Mouse (Mus musculus): Measurements from ENCODE around the gene Capn2. TPM values are rescaled to one million over a fixed set of nuclear protein-coding genes. Genes with fewer than 3 reads are reported as not detected.

Gene Capn2
- polyA plus RNA-seq, 1 experiment from 2014 or later = 89.2 TPM

GRCm38 (mm10) chr1:182558271-182558670, 40.9 kb upstream of the Capn2 start:
- 79% methylated on average over 4 of the region's 4 CpGs for WGBS
- Histone ChIP-seq H3K4me2 (replicated peaks; ENCODE audit: low read depth, low read length) (no peak overlapping the region), H3K36me3 (ENCODE audit: control insufficient read depth, insufficient read depth, low read length) (no peaks in the 10 kb centered on the region), H3K4me3 (ENCODE audit: low read depth, low read length) (no peak overlapping the region), H3K27ac (ENCODE audit: low read length) (no peak overlapping the region), H3K4me1 (ENCODE audit: control insufficient read depth, insufficient read depth, low read length) (peaks cover 5% of the 10 kb centered on the region; the same call in 1 of the 2 replicates), H3K9ac (replicated peaks; ENCODE audit: low read depth, low read length) (no peak overlapping the region), H3K9me3 (ENCODE audit: control insufficient read depth, low read depth, low read length) (no peaks in the 10 kb centered on the region), H3K27me3 (ENCODE audit: control insufficient read depth, insufficient read depth, low read length) (no peaks in the 10 kb centered on the region)
- no peak for ATAC-seq (ENCODE audit: insufficient number of reproducible peaks, insufficient read depth, low FRiP score, low read depth)

GRCm38 (mm10) chr1:182553649-182554375, 36.4 kb upstream of the Capn2 start:
- H3K4me3 ChIP-seq (ENCODE audit: low read depth, low read length) = no peak overlapping the region
- no peak overlapping the region for H3K9ac ChIP-seq (replicated peaks; ENCODE audit: low read depth, low read length)
- H3K9me3 ChIP-seq (ENCODE audit: control insufficient read depth, low read depth, low read length) = no peaks in the 10 kb centered on the region
- H3K27ac ChIP-seq (ENCODE audit: low read length) = no peak overlapping the region
- ATAC-seq (ENCODE audit: insufficient number of reproducible peaks, insufficient read depth, low FRiP score, low read depth) = no peak
- H3K4me1 ChIP-seq (ENCODE audit: control insufficient read depth, insufficient read depth, low read length) = no peaks in the 10 kb centered on the region
- H3K27me3 ChIP-seq (ENCODE audit: control insufficient read depth, insufficient read depth, low read length) = no peaks in the 10 kb centered on the region
- no peak overlapping the region for H3K4me2 ChIP-seq (replicated peaks; ENCODE audit: low read depth, low read length)
- 60% methylated on average over 12 of the region's 12 CpGs for WGBS
- H3K36me3 ChIP-seq (ENCODE audit: control insufficient read depth, insufficient read depth, low read length) = no peaks in the 10 kb centered on the region

GRCm38 (mm10) chr1:182550761-182551160, 33.4 kb upstream of the Capn2 start:
- Histone ChIP-seq H3K36me3 (ENCODE audit: control insufficient read depth, insufficient read depth, low read length) (no peaks in the 10 kb centered on the region), H3K27ac (ENCODE audit: low read length) (no peak overlapping the region), H3K4me2 (replicated peaks; ENCODE audit: low read depth, low read length) (no peak overlapping the region), H3K9ac (replicated peaks; ENCODE audit: low read depth, low read length) (no peak overlapping the region), H3K27me3 (ENCODE audit: control insufficient read depth, insufficient read depth, low read length) (no peaks in the 10 kb centered on the region), H3K9me3 (ENCODE audit: control insufficient read depth, low read depth, low read length) (no peaks in the 10 kb centered on the region; the same call in 1 of the 2 replicates), H3K4me1 (ENCODE audit: control insufficient read depth, insufficient read depth, low read length) (no peaks in the 10 kb centered on the region), H3K4me3 (ENCODE audit: low read depth, low read length) (no peak overlapping the region)
- ATAC-seq (ENCODE audit: insufficient number of reproducible peaks, insufficient read depth, low FRiP score, low read depth) = no peak
- WGBS = 64% methylated on average over 8 of the region's 8 CpGs

GRCm38 (mm10) chr1:182543906-182544305, 26.5 kb upstream of the Capn2 start:
- no peak overlapping the region for H3K4me3 ChIP-seq (ENCODE audit: low read depth, low read length)
- no peak for ATAC-seq (ENCODE audit: insufficient number of reproducible peaks, insufficient read depth, low FRiP score, low read depth)
- 70% methylated on average over 1 of the region's 1 CpGs for WGBS

GRCm38 (mm10) chr1:182543136-182543535, 25.7 kb upstream of the Capn2 start:
- Histone ChIP-seq H3K4me2 (replicated peaks; ENCODE audit: low read depth, low read length) (no peak overlapping the region), H3K4me3 (ENCODE audit: low read depth, low read length) (no peak overlapping the region)
- 69% methylated on average over 8 of the region's 8 CpGs for WGBS

More at GRCm38 (mm10) chr1:182543906-182544305, 26.5 kb upstream of the Capn2 start:
- Histone ChIP-seq H3K36me3 (ENCODE audit: control insufficient read depth, insufficient read depth, low read length) (no peaks in the 10 kb centered on the region), H3K9me3 (ENCODE audit: control insufficient read depth, low read depth, low read length) (no peaks in the 10 kb centered on the region; the same call in 1 of the 2 replicates), H3K27me3 (ENCODE audit: control insufficient read depth, insufficient read depth, low read length) (no peaks in the 10 kb centered on the region), H3K27ac (ENCODE audit: low read length) (no peak overlapping the region), H3K4me1 (ENCODE audit: control insufficient read depth, insufficient read depth, low read length) (no peaks in the 10 kb centered on the region), H3K4me2 (replicated peaks; ENCODE audit: low read depth, low read length) (no peak overlapping the region), H3K9ac (replicated peaks; ENCODE audit: low read depth, low read length) (no peak overlapping the region)

GRCm38 (mm10) chr1:182542110-182542509, 24.7 kb upstream of the Capn2 start:
- no peak overlapping the region for H3K4me2 ChIP-seq (replicated peaks; ENCODE audit: low read depth, low read length)
- H3K27me3 ChIP-seq (ENCODE audit: control insufficient read depth, insufficient read depth, low read length) = no peaks in the 10 kb centered on the region
- no peak overlapping the region for H3K27ac ChIP-seq (ENCODE audit: low read length)
- H3K4me3 ChIP-seq (ENCODE audit: low read depth, low read length) = no peak overlapping the region
- no peak for ATAC-seq (ENCODE audit: insufficient number of reproducible peaks, insufficient read depth, low FRiP score, low read depth)
- 59% methylated on average over 5 of the region's 5 CpGs for WGBS
- no peaks in the 10 kb centered on the region for H3K36me3 ChIP-seq (ENCODE audit: control insufficient read depth, insufficient read depth, low read length)
- no peak overlapping the region for H3K9ac ChIP-seq (replicated peaks; ENCODE audit: low read depth, low read length)
- no peaks in the 10 kb centered on the region for H3K4me1 ChIP-seq (ENCODE audit: control insufficient read depth, insufficient read depth, low read length)
- no peaks in the 10 kb centered on the region; the same call in 1 of the 2 replicates for H3K9me3 ChIP-seq (ENCODE audit: control insufficient read depth, low read depth, low read length)

More at GRCm38 (mm10) chr1:182543136-182543535, 25.7 kb upstream of the Capn2 start:
- H3K36me3 ChIP-seq (ENCODE audit: control insufficient read depth, insufficient read depth, low read length) = no peaks in the 10 kb centered on the region
- H3K27ac ChIP-seq (ENCODE audit: low read length) = no peak overlapping the region
- no peak overlapping the region for H3K9ac ChIP-seq (replicated peaks; ENCODE audit: low read depth, low read length)
- no peak for ATAC-seq (ENCODE audit: insufficient number of reproducible peaks, insufficient read depth, low FRiP score, low read depth)
- no peaks in the 10 kb centered on the region; the same call in 1 of the 2 replicates for H3K9me3 ChIP-seq (ENCODE audit: control insufficient read depth, low read depth, low read length)
- H3K27me3 ChIP-seq (ENCODE audit: control insufficient read depth, insufficient read depth, low read length) = no peaks in the 10 kb centered on the region
- no peaks in the 10 kb centered on the region for H3K4me1 ChIP-seq (ENCODE audit: control insufficient read depth, insufficient read depth, low read length)

- 17% methylated on average over 9 of the region's 9 CpGs for WGBS
- peak; percentile 74; the same call in 1 of the 2 replicates for ATAC-seq (ENCODE audit: insufficient number of reproducible peaks, insufficient read depth, low FRiP score, low read depth)
- H3K27ac ChIP-seq (ENCODE audit: low read length) = no peak overlapping the region
Measured at GRCm38 (mm10) chr1:182539023-182539940, 21.9 kb upstream of the Capn2 start.

GRCm38 (mm10) chr1:182535080-182535481, 17.7 kb upstream of the Capn2 start:
- Histone ChIP-seq H3K27ac (ENCODE audit: low read length) (no peak overlapping the region), H3K4me2 (replicated peaks; ENCODE audit: low read depth, low read length) (no peak overlapping the region), H3K9ac (replicated peaks; ENCODE audit: low read depth, low read length) (no peak overlapping the region), H3K36me3 (ENCODE audit: control insufficient read depth, insufficient read depth, low read length) (no peaks in the 10 kb centered on the region), H3K4me1 (ENCODE audit: control insufficient read depth, insufficient read depth, low read length) (no peaks in the 10 kb centered on the region), H3K4me3 (ENCODE audit: low read depth, low read length) (no peak overlapping the region), H3K27me3 (ENCODE audit: control insufficient read depth, insufficient read depth, low read length) (no peaks in the 10 kb centered on the region), H3K9me3 (ENCODE audit: control insufficient read depth, low read depth, low read length) (no peaks in the 10 kb centered on the region)
- no peak for ATAC-seq (ENCODE audit: insufficient number of reproducible peaks, insufficient read depth, low FRiP score, low read depth)
- WGBS = 67% methylated on average over 3 of the region's 3 CpGs

More at GRCm38 (mm10) chr1:182539023-182539940, 21.9 kb upstream of the Capn2 start:
- Histone ChIP-seq H3K4me2 (replicated peaks; ENCODE audit: low read depth, low read length) (peak overlapping the region; percentile 55), H3K4me1 (ENCODE audit: control insufficient read depth, insufficient read depth, low read length) (no peaks in the 10 kb centered on the region), H3K9ac (replicated peaks; ENCODE audit: low read depth, low read length) (no peak overlapping the region; the same call in 1 of the 2 replicates), H3K36me3 (ENCODE audit: control insufficient read depth, insufficient read depth, low read length) (no peaks in the 10 kb centered on the region), H3K9me3 (ENCODE audit: control insufficient read depth, low read depth, low read length) (no peaks in the 10 kb centered on the region), H3K27me3 (ENCODE audit: control insufficient read depth, insufficient read depth, low read length) (no peaks in the 10 kb centered on the region), H3K4me3 (ENCODE audit: low read depth, low read length) (peak overlapping the region; percentile 26)

Data from stomach, embryonic 14.5 days (tissue).